Mouse (Mus musculus) lung, postnatal 0 days (tissue): Measurements from ENCODE around the gene Batf2. TPM values are rescaled to one million over a fixed set of nuclear protein-coding genes. Genes with fewer than 3 reads are reported as not detected.

Source experiments
- ATAC-seq: fragments of 200-750 bp; cut with Nextera tagmentation; 2 replicates; pipeline ENCODE4 v1.8.0; 2017; ENCODE audit warnings: moderate library complexity
- DNase-seq: peaks from one replicate; pipeline ENCODE4 v3.0.0-alpha.2; 2016; ENCODE audit warnings: low spot score
- H3K27ac ChIP-seq: fragments of 300-500 bp; sonication (generic); 2 replicates; pipeline ENCODE4 v1.5.1; 2014; ENCODE audit warnings: antibody characterized with exemption, mild to moderate bottlenecking, low read length, mixed read lengths
- H3K27me3 ChIP-seq: fragments of 300-500 bp; sonication (generic); replicated peaks from 2 replicates; pipeline ENCODE4 v1.6.1; 2014; ENCODE audit warnings: low read length, mixed read lengths; ENCODE audit not compliant: insufficient read depth
- H3K36me3 ChIP-seq: fragments of 300-500 bp; sonication (generic); 2 replicates; pipeline ENCODE4 v1.6.1; 2014; ENCODE audit warnings: low read length, mixed read lengths; ENCODE audit not compliant: insufficient read depth
- H3K4me1 ChIP-seq: fragments of 300-500 bp; sonication (generic); 2 replicates; pipeline ENCODE4 v1.6.1; 2014; ENCODE audit warnings: antibody characterized with exemption, low read depth, low read length, mixed read lengths; ENCODE audit not compliant: insufficient read depth
- H3K4me2 ChIP-seq: fragments of 300-500 bp; sonication (generic); replicated peaks from 2 replicates; pipeline ENCODE4 v1.6.1; 2014; ENCODE audit warnings: low read depth, mild to moderate bottlenecking, low read length, moderate library complexity, mixed read lengths
- H3K4me3 ChIP-seq: fragments of 300-500 bp; sonication (generic); 2 replicates; pipeline ENCODE4 v1.5.1; 2014; ENCODE audit warnings: low read depth, low read length
- H3K9ac ChIP-seq: fragments of 300-500 bp; sonication (generic); replicated peaks from 2 replicates; pipeline ENCODE4 v1.6.1; 2014; ENCODE audit warnings: low read depth, mild to moderate bottlenecking
- H3K9me3 ChIP-seq: fragments of 300-500 bp; sonication (generic); 2 replicates; pipeline ENCODE4 v1.6.1; 2016; ENCODE audit warnings: low read length, mixed read lengths
- CTCF ChIP-seq: IDR thresholded peaks from 2 replicates; pipeline ENCODE4 v1.5.1; 2016; ENCODE audit warnings: antibody characterized with exemption, mild to moderate bottlenecking
- EP300 ChIP-seq: IDR thresholded peaks from 2 replicates; pipeline ENCODE4 v1.6.1; 2016; ENCODE audit warnings: antibody characterized with exemption, mild to moderate bottlenecking, control low read depth
- WGBS: fragments of 180-500 bp; shearing (Covaris S2); extraction: QIAGEN DNeasy Blood & Tissue Kit; methylation state at CpG from one replicate; pipeline ENCODE4 v1.1.7; 2014; 5-methylcytosine and 5-hydroxymethylcytosine counted together
- polyA plus RNA-seq: library from polyadenylated mRNA; unstranded; fragments of >200 nt; fragmentation: Nextera tagmentation; extraction: Ambion mirVana; gene quantifications from 2 replicates; pipeline ENCODE4 v1.2.1, GENCODE M21; 2015

The Batf2 gene
- polyA plus RNA-seq, 1 experiment from 2014 or later = 1.0 TPM

GRCm38 (mm10) chr19:6166750-6167149 lies 26.0 kb downstream of the Batf2 start:
- Histone ChIP-seq H3K4me2 (no peak overlapping the region), H3K27ac (no peak overlapping the region), H3K4me3 (no peak overlapping the region), H3K9me3 (no peaks in the 10 kb centered on the region), H3K9ac (no peak overlapping the region), H3K4me1 (no peaks in the 10 kb centered on the region), H3K36me3 (no peaks in the 10 kb centered on the region), H3K27me3 (no peaks in the 10 kb centered on the region)
- WGBS = 67% methylated on average over 4 of the region's 4 CpGs
- DNase-seq (no peak), ATAC-seq (no peak)
- TF ChIP-seq CTCF (peak; percentile 26), EP300 (no peak)

- Histone ChIP-seq H3K36me3 (no peaks in the 10 kb centered on the region), H3K27ac (no peak overlapping the region), H3K4me1 (no peaks in the 10 kb centered on the region), H3K9ac (no peak overlapping the region), H3K4me2 (no peak overlapping the region), H3K27me3 (no peaks in the 10 kb centered on the region), H3K9me3 (no peaks in the 10 kb centered on the region), H3K4me3 (no peak overlapping the region)
- TF ChIP-seq CTCF (no peak), EP300 (no peak)
- 75% methylated on average over 8 of the region's 8 CpGs for WGBS
- no peak for ATAC-seq
- DNase-seq = no peak
Measured at GRCm38 (mm10) chr19:6171215-6171614, 30.4 kb downstream of the Batf2 start.

GRCm38 (mm10) chr19:6174771-6175170 lies 34.0 kb downstream of the Batf2 start:
- H3K4me1 ChIP-seq = no peaks in the 10 kb centered on the region
- H3K9me3 ChIP-seq = no peaks in the 10 kb centered on the region
- H3K4me2 ChIP-seq = no peak overlapping the region
- H3K27ac ChIP-seq = no peak overlapping the region
- no peak overlapping the region for H3K4me3 ChIP-seq
- no peaks in the 10 kb centered on the region for H3K27me3 ChIP-seq
- WGBS = 20% methylated on average over 4 of the region's 5 CpGs
- no peaks in the 10 kb centered on the region for H3K36me3 ChIP-seq
- ATAC-seq = no peak
- H3K9ac ChIP-seq = no peak overlapping the region
- no peak for TF ChIP-seq CTCF
- no peak for TF ChIP-seq EP300
- no peak for DNase-seq

- Histone ChIP-seq H3K9me3 (no peaks in the 10 kb centered on the region), H3K27ac (no peak overlapping the region), H3K4me3 (no peak overlapping the region), H3K9ac (no peak overlapping the region), H3K36me3 (no peaks in the 10 kb centered on the region), H3K4me2 (no peak overlapping the region), H3K27me3 (no peaks in the 10 kb centered on the region), H3K4me1 (no peaks in the 10 kb centered on the region)
- TF ChIP-seq EP300 (no peak), CTCF (no peak)
- 95% methylated on average over 4 of the region's 6 CpGs for WGBS
- ATAC-seq (no peak), DNase-seq (no peak)
Measured at GRCm38 (mm10) chr19:6178775-6179174, 38.0 kb downstream of the Batf2 start.

GRCm38 (mm10) chr19:6181629-6182028 lies 40.8 kb downstream of the Batf2 start:
- Histone ChIP-seq H3K27me3 (no peaks in the 10 kb centered on the region), H3K27ac (no peak overlapping the region), H3K9me3 (no peaks in the 10 kb centered on the region), H3K36me3 (no peaks in the 10 kb centered on the region), H3K4me2 (no peak overlapping the region), H3K4me3 (no peak overlapping the region), H3K4me1 (no peaks in the 10 kb centered on the region), H3K9ac (no peak overlapping the region)
- ATAC-seq = no peak
- 12% methylated on average over 5 of the region's 5 CpGs for WGBS
- TF ChIP-seq CTCF = no peak
- no peak for TF ChIP-seq EP300
- DNase-seq = no peak

- Histone ChIP-seq H3K4me3 (no peak overlapping the region), H3K27me3 (no peaks in the 10 kb centered on the region), H3K4me1 (no peaks in the 10 kb centered on the region), H3K36me3 (no peaks in the 10 kb centered on the region), H3K4me2 (no peak overlapping the region), H3K9me3 (no peaks in the 10 kb centered on the region), H3K27ac (no peak overlapping the region), H3K9ac (no peak overlapping the region)
- no peak for ATAC-seq
- DNase-seq = no peak
- WGBS = 13% methylated on average over 3 of the region's 3 CpGs
- TF ChIP-seq CTCF (no peak), EP300 (no peak)
Measured at GRCm38 (mm10) chr19:6182534-6182933, 41.8 kb downstream of the Batf2 start.

GRCm38 (mm10) chr19:6184131-6184530 lies 43.3 kb downstream of the Batf2 start, which contains the start of gene Majin:
Majin (plus strand) TSS chr19:6184388.
- H3K4me1 ChIP-seq = no peaks in the 10 kb centered on the region
- no peak within 1 kb of the TSS for H3K4me3 ChIP-seq
- TF ChIP-seq CTCF (no peak), EP300 (no peak)
- no peaks in the 10 kb centered on the region for H3K36me3 ChIP-seq
- no peak within 1 kb of the TSS for H3K27ac ChIP-seq
- ATAC-seq (no peak), DNase-seq (no peak)
- no peak within 1 kb of the TSS for H3K9ac ChIP-seq
- no peaks in the 10 kb centered on the region for H3K9me3 ChIP-seq
- WGBS = 83% methylated on average over 23 of the region's 23 CpGs
- no peak within 1 kb of the TSS for H3K4me2 ChIP-seq
- no peaks in the 10 kb centered on the region for H3K27me3 ChIP-seq
